Mouse (Mus musculus) lung, postnatal 4 days (tissue): ENCODE measurements at regions not wholly inside any gene's neighbourhood (a gene's known extent, or its start where the extent isn't known, plus 50 kb on each side); places are given as distances from the start of the nearest gene placed in this dataset.

Source experiments
- DNase-seq, 2 experiments: peaks; one replicate each; pipeline ENCODE4 v3.0.0; 2021

DNA sequence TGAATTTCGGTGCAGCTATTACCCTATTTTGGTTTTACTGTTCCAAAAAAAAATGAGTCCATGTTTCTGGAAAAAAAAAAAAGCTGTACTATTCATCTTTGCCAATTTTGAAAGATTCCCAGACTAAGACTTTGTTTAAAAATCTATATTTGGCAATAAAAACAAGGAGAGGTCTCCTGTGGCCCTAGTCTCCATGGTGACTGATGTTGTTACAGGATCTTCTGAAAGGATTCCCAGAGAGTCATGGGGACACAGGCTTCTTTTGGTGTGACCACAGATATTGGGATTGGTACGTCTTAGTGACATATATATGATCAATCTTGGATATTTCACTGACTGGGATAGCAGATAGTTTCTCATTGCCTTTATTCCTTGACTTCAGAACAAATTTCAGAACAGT is 266.7 kb downstream of the Drd1 start:
- no peak for DNase-seq

- DNase-seq, result peak in 1 of 2 experiments; percentile 68
Observed at GRCm38 (mm10) chr13:53783492-53783891, 272.0 kb downstream of the Drd1 start.

GRCm38 (mm10) chr13:53779150-53779549 is 276.4 kb downstream of the Drd1 start:
- DNase-seq, result no peak

- DNase-seq, result no peak
Observed at GRCm38 (mm10) chr13:53776421-53776820, 279.1 kb downstream of the Drd1 start.

GRCm38 (mm10) chr13:53775687-53776086 is 279.8 kb downstream of the Drd1 start:
- DNase-seq, result peak in 1 of 2 experiments; percentile 24

DNA sequence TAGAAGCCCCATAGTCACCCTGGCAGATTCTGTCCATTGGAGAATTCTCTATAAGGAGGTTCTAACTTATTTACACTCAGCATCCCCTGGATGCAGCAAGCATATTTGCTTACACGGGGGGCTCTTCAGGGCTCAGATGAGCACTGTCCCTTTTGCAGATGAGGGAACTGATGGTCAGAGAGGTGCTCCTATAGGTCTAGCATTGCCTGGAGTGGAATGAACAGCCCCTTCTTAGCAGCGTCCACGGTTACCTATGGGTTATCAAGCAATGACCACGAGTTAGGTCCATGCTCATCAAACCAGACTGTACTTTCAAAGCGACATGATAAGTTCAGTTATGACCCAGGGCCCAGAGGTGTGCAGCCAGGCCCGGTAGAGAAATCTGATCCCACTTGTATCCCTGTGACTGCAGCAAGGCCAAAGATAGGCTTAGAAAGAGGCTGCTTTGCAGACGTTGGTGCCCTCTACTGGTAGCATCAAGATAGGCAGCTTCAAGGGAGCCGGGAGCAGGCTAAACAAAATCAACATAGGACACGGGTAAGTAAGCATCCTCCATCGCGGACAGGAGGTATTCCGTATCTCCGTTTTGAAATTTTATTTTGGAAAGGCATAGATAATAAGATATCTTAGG is 290.8 kb downstream of the Drd1 start:
- DNase-seq, result peak; percentile 29 to 58

DNA sequence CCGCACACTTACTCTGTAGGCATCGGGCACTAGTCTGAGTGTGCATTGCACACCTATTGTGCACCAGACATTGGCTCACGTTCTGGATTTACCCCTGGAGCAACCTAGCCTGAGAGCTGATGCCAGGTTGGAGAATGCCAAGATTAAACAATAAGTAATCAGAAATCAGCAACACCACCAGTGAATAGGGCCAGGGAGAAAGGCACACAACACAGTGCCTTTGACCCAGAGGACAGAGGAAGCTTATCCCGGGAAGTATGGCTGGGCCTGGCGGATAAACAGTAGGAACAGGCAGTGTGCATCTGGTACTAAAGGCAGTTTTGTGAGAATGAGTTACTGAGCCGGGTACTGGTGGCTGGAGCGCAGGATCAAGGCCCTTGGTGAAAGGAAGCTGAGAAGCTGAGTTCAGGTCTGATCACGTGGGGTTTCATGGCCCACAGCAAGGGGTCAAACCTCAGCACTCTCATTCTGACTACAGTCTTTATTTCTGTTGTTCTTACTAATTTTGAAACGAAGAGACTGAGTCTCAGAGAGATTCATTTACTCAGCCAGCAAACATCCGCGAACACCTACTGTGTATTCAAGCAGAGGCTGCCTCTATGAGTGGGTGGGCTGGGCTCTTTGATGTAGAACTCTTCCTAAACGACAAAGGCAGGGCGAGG is 284.8 kb upstream of the Msx2 start:
- DNase-seq, result no peak

DNA sequence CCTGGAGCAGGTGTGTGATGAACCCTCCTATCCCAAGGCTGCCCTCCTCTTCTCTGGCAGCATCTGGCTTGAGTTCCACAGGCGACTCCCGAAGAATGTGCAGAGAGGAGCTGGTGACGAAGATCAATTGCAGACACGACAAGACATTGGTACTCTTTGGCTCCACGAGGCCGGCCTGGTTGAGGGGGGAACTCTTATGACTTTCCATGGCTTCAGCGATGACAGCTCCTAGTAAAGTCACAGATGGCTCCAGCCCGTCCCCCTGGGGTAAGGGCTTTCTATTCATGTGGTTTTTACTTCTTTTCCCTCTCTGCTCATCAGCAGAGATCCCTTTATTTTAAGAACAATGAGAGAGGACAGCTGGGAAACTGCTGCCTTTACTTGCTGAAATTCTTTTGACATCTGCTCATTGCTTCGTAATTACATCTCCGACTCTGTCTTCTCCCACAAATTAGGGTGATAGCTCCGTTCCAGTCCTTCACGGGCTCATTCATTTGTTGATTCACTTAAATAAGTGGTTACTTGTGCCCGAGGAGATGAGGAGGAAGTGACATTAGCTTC is 284.2 kb upstream of the Msx2 start:
- no peak for DNase-seq

- DNase-seq, result no peak
Observed at GRCm38 (mm10) chr13:53755046-53755615, 282.3 kb upstream of the Msx2 start.

DNA sequence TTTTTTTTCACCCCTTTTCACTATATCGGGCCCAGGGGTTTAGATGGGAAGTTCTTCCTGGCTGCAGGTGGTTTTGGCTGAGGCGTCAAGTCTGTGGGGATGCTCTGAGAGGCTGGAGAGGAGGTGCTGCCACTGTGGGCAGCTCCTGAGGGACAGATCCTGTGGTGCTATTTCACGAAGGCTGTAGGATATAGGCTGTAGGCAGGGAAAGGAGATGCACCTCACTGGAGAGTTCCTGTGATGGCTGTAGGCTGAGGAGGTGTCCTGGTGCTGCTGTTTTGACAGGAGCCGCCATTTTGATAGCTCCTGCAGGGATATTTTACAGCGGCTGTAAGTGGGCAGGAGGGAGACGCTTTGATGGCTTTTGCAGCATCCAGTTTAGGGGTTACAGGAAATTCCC is 280.2 kb upstream of the Msx2 start:
- DNase-seq, result no peak

- no peak for DNase-seq
Observed at GRCm38 (mm10) chr13:53740981-53741380, 268.1 kb upstream of the Msx2 start.

- DNase-seq, result no peak
Observed at GRCm38 (mm10) chr13:53739127-53739526, 266.3 kb upstream of the Msx2 start.

DNA sequence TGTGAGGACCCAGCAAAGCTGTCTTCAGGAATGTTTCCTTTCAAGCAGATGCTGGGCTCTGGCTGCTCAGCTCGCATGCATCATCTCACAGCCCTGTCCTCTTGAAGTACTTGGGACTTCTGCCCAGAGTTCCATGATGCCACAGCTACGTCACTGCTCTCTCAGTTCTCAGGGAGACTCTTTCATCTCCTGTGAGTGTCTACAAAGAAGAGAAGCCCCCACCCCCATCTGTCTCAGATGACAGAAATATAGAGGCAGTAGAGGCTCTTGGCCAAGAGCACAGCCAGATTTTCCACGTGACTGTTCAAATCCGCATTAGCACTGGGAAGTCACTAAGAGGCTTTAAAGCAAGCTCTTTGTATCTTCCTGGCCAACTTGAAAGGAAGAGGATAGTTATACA is 262.1 kb upstream of the Msx2 start:
- DNase-seq, result peak; percentile 45 to 70

- DNase-seq, result no peak
Observed at GRCm38 (mm10) chr13:53730259-53730902, 257.5 kb upstream of the Msx2 start.

DNA sequence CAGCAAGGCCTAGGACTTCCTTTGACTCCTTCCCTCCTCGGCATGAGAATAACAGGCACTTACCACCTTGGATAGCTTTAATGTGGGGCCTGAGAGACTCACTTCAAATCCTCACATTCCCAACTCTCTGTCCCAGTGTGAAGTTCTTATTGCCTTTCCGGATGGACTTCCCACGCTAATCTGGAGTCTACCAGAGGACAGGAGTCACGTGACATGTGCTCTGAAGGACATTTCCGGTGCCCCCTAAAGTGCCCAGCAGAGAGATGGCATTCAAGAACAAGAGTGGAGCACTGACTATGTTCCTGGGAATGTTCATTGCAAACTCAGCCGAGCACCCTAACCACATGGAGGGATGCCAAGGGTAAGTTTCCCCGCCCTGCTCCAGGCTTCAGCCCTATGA is 257.0 kb upstream of the Msx2 start:
- no peak for DNase-seq

GRCm38 (mm10) chr13:53726031-53726430 is 253.2 kb upstream of the Msx2 start:
- no peak for DNase-seq

- DNase-seq, result no peak
Observed at GRCm38 (mm10) chr13:53722881-53723280, 250.0 kb upstream of the Msx2 start.

- peak in 1 of 2 experiments; percentile 22 for DNase-seq
Observed at GRCm38 (mm10) chr13:53721038-53721463, 248.2 kb upstream of the Msx2 start.

DNA sequence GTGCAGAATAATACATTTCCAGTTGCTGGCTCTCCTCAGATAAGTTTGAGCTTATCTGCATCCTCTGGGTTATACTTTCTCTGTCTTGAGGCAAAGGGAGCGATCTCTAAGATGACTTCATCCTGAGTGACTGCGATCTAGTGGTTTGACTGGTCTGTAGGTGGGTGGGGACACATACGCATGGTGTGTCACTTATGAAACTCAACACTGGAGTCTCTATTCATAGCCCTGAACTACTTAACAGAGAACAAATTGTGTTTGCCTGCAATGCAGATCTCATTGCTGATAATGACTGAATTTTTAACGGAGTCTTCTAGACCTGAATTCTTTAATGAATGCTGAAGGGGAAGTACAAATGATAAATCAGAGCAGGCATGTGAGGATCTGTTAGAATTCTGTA is 244.7 kb upstream of the Msx2 start:
- DNase-seq, result no peak

GRCm38 (mm10) chr13:53717086-53717485 is 244.2 kb upstream of the Msx2 start:
- no peak for DNase-seq

GRCm38 (mm10) chr13:53709062-53709461 is 236.2 kb upstream of the Msx2 start:
- DNase-seq, result no peak

DNA sequence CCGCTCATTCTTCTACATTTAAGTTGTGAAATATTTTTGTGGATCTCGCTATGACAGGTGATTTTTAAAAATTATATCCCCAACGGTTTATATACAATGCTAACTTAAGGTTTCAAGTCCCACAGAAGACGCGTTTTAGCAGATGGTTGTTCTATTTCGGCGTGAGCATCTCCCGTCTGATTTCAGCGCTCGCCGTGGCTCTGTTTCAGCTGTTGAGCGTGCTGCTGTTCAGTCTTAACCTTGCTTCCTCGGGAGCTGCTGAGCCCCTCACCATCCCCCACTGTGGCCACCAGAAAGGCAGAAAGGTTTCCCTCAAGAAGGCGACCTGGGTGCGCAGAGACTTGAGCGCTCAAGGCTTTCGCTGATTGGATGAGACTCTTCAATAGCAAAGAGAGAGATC is 234.7 kb upstream of the Msx2 start:
- DNase-seq, result no peak

DNA sequence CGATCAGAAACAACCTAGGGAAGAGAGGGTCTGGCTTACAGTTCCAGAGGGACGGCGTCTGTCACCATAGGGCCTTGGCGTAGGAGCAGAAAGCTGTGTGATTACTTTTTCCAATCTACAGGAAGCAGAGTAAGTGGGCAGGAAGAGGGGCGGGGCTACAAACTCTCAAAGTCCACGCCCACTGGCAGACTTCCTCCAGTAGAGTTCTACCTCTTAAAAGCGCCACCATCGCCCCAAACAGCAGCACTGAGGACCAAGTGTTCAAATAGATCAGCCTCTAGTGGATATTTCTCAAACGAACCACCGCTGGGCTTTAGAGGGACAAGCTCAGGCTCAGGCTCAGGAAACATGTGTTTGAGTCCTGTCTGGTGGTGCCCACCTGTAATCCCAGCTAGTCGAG is 231.2 kb upstream of the Msx2 start:
- DNase-seq, result no peak

- DNase-seq, result no peak
Observed at GRCm38 (mm10) chr13:53700236-53700635, 227.4 kb upstream of the Msx2 start.
